Mouse (Mus musculus) T-helper 17 cell (primary cell): ENCODE data around the gene Cers6.

Source experiments
- in situ Hi-C, 2 experiments: fragments of 300-600 bp; cut with MboI, MseI; formaldehyde crosslinking; loops; 1 replicate in 1 of 2; 2 replicates in 1 of 2; pipeline ENCODE4 v1.15.1; 2025; ENCODE audit warnings: high pct_unique_total_duplicates in 2 of 2

Cers6 gene

GRCm38 (mm10) chr2:69014241-69014640, 153.0 kb downstream of the Cers6 start:
- in situ Hi-C loops = loop anchor here in 1 of 2 experiments (5.0 kb wide), 1 partner anchor 1403 kb away; no protein-coding TSS in a partner anchor

- in situ Hi-C loops = no loop called here
Observed at GRCm38 (mm10) chr2:69015172-69015724, 154.0 kb downstream of the Cers6 start.

- in situ Hi-C loops = no loop called here
Observed at GRCm38 (mm10) chr2:69015822-69016221, 154.6 kb downstream of the Cers6 start.

GRCm38 (mm10) chr2:69019026-69019565, 157.9 kb downstream of the Cers6 start:
- in situ Hi-C loops = no loop called here

GRCm38 (mm10) chr2:69019821-69020489, 158.7 kb downstream of the Cers6 start:
- in situ Hi-C loops = no loop called here

- in situ Hi-C loops = no loop called here
Observed at GRCm38 (mm10) chr2:69020636-69021310, 159.5 kb downstream of the Cers6 start.

- in situ Hi-C loops = no loop called here
Observed at GRCm38 (mm10) chr2:69021516-69021915, 160.3 kb downstream of the Cers6 start.

GRCm38 (mm10) chr2:69024856-69025255, 163.6 kb downstream of the Cers6 start:
- in situ Hi-C loops = no loop called here

- in situ Hi-C loops = no loop called here
Observed at GRCm38 (mm10) chr2:69032562-69032961, 171.3 kb downstream of the Cers6 start.

GRCm38 (mm10) chr2:69035457-69035856, 174.2 kb downstream of the Cers6 start:
- in situ Hi-C loops = no loop called here

GRCm38 (mm10) chr2:69037362-69037761, 176.1 kb downstream of the Cers6 start:
- in situ Hi-C loops = no loop called here

GRCm38 (mm10) chr2:69042327-69043106, 181.3 kb downstream of the Cers6 start:
- in situ Hi-C loops = no loop called here

- in situ Hi-C loops = no loop called here
Observed at GRCm38 (mm10) chr2:69043431-69044118, 182.3 kb downstream of the Cers6 start.

GRCm38 (mm10) chr2:69045926-69046325, 184.7 kb downstream of the Cers6 start:
- in situ Hi-C loops = no loop called here

GRCm38 (mm10) chr2:69047297-69047696, 186.1 kb downstream of the Cers6 start:
- in situ Hi-C loops = no loop called here

- in situ Hi-C loops = no loop called here
Observed at GRCm38 (mm10) chr2:69047805-69048204, 186.6 kb downstream of the Cers6 start.

- in situ Hi-C loops = no loop called here
Observed at GRCm38 (mm10) chr2:69049179-69049578, 187.9 kb downstream of the Cers6 start.

GRCm38 (mm10) chr2:69050189-69050588, 188.9 kb downstream of the Cers6 start:
- in situ Hi-C loops = loop anchor here in 1 of 2 experiments (25.0 kb wide), 1 partner anchor 488 kb away; no protein-coding TSS in a partner anchor

GRCm38 (mm10) chr2:69051596-69051995, 190.4 kb downstream of the Cers6 start:
- in situ Hi-C loops = loop anchor here in 1 of 2 experiments (25.0 kb wide), 1 partner anchor 489 kb away; no protein-coding TSS in a partner anchor

- in situ Hi-C loops = loop anchor here in 1 of 2 experiments (25.0 kb wide), 1 partner anchor 491 kb away; no protein-coding TSS in a partner anchor
Observed at GRCm38 (mm10) chr2:69053210-69053858, 192.1 kb downstream of the Cers6 start.
